Mouse (Mus musculus): ENCODE data around the gene Gm17660. TPM values are rescaled to one million over a fixed set of nuclear protein-coding genes. Genes with fewer than 3 reads are reported as not detected.

The Gm17660 gene
- total RNA-seq (2021): not detected

DNA sequence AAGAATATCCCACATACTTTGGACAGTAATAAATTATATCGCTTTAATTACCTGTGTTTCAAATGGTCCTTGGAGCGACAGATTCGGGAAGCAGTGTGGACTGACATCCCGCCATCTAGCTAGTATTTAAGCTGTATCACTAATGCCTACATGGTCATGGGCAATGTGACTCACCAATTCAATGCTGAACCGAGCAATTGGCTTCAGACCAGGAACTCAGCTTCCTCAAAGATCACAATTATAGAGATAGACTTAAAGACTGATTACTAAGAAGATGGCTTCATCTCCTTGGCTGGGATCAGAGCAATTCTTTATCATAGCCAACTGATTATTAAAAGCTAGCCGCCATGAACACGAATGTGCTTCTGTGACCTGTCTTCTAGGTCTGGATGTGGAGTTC, at the start of gene Gm17660:
Gene Gm17660, minus strand, starts transcription at position 101 of the 400 bp plus-strand sequence.
- intact Hi-C loops (cut with DNase I): loop anchor here (5.0 kb wide), 1 partner anchor 260 kb away; no protein-coding TSS in a partner anchor
- no peak for DNase-seq (ENCODE audit: low spot score in 2 of 2)

DNA sequence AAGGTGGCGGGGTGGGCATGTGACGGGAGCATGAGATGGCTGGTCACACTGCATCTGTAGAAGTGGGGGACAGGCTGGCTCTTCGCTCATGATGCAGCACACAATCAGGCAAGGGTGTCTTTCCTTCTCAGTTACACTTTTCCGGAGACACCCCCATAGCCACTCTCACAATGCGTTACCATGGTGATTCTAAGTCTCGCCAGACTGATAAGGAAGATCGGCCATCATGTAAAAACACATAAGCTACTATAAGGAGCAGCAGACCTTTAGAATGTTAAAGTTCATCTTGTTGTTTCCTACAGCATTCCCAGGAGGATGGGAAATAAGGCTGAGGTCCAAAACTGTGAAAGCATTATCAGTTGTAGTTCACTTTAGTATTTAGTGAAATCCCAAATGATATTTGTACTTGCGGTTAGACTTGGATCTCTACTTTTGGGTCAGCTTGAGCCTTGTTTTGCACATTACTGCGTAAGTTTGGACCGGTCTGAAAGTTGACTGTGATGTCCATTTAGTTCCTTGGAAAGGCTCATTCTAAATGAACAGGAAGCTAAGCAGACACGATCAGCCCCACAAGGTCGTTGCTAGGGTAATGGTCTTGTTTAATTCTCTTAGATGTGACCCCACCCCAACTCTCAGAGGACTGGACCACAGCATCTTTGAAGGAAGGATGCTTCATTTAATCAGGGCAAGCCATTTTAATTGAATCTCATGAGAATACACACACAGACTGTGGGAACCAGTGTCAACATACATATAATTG, 49.3 kb upstream of the Gm17660 start:
- intact Hi-C loops (cut with DNase I): no loop called here
- DNase-seq (ENCODE audit: low spot score in 2 of 2): peak in 1 of 2 experiments; percentile 67

DNA sequence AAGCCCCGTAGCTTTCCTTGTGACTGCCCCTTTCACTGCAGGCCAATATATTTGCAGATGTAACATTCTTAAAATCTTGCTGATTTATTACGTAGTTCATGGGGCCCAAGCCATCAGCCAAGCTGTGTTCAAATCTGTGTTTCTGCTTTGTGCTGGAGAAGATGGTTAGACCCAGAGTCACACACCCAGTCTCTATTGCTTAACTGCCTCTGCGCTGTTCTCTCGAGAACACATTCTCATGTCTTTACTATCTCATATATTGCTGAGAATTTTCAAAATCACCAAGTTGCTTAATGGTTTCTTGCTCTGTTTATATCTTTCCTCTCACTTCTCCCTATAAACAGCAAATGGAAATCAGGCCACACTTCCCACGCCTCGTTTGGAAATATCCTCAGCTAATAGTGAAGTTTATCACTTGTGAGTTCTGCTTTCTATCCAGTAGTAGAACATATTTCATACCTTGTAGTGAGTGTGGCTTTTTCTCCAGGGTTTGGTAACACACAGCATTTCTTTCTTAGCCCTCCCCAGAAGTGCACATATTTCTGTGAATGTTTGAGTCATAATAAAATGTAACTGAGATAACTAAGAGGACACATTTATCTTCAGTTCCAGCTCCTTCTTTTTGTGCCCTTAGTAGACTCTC, 46.7 kb upstream of the Gm17660 start:
- no peak for DNase-seq (ENCODE audit: low spot score in 2 of 2)
- intact Hi-C loops (cut with DNase I): no loop called here

DNA sequence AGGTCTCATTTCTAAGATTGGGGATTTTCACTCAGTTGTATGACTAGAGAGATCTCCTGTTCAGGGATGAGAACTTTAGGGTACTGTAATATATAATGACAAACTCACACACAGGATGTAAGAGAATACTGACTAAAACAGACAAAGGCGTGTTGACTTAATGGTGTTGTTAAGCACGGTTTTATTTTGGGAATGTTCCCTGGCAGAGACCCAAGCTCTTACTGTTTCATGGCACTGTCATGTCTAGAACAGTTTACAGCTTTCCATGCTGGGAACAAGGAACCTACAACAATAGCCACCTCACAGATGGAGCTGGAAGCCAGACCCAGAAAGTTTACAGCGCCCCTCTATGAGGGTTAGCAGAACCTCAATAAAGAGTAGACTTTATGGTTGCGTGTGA, 38.5 kb upstream of the Gm17660 start:
- intact Hi-C loops (cut with DNase I): loop anchor here (10.0 kb wide), 1 partner anchor 339 kb away; the partner anchor contains the start of gene Pkd2

DNA sequence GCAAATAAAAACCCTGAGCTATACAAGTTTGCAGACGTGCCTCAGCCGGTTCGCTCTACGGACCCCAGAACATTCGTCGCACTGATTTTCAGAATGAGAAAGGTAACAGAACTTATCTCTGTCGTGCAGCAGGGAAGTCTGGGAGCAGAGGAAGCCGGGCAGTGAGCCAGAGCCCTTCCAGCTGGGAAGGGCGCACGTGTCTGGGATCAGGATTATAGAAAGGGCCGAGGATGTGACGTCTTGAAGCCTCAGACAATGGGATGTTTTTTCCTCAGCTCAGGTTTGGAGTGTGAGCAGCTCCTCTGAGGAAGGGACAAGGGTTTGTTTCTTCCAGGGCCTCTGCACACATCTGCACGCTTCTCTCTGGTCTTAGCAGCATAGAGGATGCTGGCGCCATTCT, 37.7 kb upstream of the Gm17660 start:
- intact Hi-C loops (cut with DNase I): loop anchor here (10.0 kb wide), 1 partner anchor 340 kb away; the partner anchor contains the start of gene Pkd2
- DNase-seq (ENCODE audit: low spot score in 2 of 2): peak in 1 of 2 experiments; percentile 54

More for the DNA sequence above, 38.5 kb upstream of the Gm17660 start:
- peak in 1 of 2 experiments; percentile 45 for DNase-seq (ENCODE audit: low spot score in 2 of 2)

DNA sequence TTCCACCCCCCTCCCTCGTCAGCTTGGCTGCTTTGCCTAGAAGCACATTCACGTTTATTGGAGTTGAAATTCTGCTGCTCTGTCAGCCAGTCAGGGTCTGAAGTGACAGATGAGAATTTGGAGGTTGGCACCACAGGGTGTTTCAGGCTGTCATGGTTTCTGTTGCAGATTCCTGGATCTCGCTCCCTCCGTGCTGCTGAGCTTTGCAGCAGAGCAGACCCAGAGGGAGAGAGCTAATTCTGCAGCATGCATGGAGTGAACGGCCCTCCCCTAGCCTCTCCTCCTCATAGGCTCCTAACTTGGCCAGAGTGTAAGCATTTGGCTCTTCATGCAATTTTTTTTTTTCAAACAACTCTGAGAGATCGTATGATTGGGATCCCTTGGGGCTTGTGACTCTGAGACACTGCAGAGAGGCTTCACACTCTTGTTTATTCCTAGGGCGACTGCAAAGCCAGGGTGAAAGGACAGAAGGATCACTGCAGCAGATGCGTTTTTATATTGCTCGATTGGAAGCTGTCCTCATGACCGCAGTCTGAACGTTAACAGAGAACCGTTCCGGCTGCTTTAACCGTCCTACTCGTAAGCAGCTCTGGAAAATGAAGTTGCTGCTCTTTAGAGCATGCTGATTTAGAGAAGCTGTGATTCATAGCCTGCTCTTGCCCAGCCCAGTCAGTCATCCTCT, 36.2 kb upstream of the Gm17660 start, which contains the start of gene Sparcl1:
Gene Sparcl1, minus strand, starts transcription at position 243 of the 682 bp plus-strand sequence.
- DNase-seq (ENCODE audit: low spot score in 2 of 2): peak; percentile 63 to 80
- intact Hi-C loops (cut with DNase I): loop anchor here (10.0 kb wide), 1 partner anchor 341 kb away; the partner anchor contains the start of gene Pkd2

DNA sequence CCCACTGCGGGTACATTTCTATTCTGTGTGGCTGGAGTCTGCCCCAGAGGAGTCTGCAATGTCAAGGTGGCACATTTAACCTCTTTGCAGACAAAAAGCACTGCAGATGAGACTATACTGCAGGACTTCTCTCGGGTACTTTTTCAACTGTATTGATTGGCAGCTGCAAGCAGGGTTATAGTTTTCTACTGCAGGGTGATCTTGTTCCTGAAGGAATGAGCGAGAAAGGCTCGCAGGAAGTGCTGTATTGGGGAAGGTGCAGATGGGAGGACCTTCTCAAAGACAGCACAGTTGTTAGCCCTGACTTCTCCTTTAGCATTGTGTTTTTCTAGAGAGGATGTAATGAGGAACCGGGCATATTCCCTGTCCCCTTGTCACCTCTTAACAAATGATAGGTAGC, 35.1 kb upstream of the Gm17660 start:
- peak in 1 of 2 experiments; percentile 55 for DNase-seq (ENCODE audit: low spot score in 2 of 2)
- intact Hi-C loops (cut with DNase I): loop anchor here (10.0 kb wide), 1 partner anchor 342 kb away; the partner anchor contains the start of gene Pkd2

DNA sequence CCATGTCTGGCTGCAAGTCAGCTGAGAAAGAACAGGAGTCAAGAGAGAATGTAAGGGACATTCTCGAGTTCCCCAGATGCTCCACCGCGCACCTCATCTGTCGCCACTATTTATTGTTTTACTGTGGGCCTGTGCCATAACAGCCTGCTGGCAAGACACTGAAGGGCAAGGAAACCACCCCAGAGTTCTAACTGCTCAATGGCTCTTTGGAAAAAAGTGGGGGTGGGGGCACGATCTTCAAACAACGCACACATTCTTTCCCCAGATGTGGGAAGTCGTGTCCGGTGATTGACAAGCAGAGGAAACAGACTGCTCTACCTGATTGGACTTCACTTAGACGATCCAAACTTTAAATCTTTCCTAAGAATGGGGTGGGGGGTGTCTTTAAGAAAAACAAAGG, 34.6 kb upstream of the Gm17660 start:
- DNase-seq (ENCODE audit: low spot score in 2 of 2): peak; percentile 47 to 53
- intact Hi-C loops (cut with DNase I): loop anchor here (10.0 kb wide), 1 partner anchor 343 kb away; the partner anchor contains the start of gene Pkd2

DNA sequence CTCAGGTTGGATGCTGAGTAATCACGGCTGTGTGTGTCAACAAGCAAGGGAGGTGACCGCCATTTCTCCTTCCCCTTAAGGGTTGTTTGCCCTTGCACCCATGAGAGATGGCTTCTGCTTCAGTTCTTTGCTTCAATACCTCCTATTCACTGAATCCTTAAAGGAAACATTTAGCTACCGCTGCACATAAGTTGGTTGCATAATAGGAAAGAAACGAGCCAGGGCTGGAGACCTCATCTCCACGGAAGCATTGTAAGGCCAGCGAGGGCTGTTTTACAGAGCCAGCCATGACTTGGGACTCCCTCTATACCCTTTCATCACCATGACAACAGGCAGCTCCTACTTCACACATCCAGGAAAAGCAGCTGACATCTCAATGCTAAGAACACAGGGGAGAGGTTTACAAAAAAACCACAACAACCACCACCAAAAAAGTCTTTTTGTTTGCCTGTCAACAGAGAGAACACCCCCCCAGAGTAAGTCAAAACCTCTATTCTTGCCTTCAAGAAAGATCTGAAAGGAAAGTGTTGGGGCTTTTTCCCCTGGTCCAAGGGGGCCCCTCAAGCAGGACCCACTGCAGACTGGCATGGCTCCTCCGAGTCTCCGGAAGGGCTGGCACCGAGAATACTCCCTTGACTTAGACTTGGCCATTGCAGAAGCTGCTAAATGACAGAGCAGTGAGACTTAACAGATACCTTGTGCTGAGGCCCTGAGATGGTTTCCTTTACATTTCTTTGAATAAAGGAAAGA, 32.9 kb upstream of the Gm17660 start:
- intact Hi-C loops (cut with DNase I): loop anchor here (10.0 kb wide), 1 partner anchor 344 kb away; the partner anchor contains the start of gene Pkd2
- peak; percentile 79 to 90 for DNase-seq (ENCODE audit: low spot score in 2 of 2)

DNA sequence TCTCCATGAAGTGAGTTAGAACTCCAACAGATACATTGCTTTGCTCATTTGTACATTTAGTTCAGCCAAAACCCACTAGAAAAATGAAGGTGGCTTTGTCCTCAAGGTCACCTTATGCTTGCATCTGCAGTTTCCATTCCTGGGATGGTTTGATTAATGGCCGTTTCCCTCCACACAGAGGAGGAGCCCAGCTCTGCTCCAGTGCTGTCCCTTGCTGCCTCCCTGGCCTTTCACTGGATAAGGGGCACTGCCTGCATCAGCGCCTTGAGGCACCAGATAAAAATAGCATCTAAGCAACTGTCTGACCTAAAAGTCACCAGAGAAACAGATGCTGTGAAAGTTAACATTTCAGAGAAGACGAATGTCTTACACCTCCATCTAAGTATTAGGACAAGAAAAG, 32.1 kb upstream of the Gm17660 start:
- DNase-seq (ENCODE audit: low spot score in 2 of 2): peak in 1 of 2 experiments; percentile 19
- intact Hi-C loops (cut with DNase I): no loop called here

DNA sequence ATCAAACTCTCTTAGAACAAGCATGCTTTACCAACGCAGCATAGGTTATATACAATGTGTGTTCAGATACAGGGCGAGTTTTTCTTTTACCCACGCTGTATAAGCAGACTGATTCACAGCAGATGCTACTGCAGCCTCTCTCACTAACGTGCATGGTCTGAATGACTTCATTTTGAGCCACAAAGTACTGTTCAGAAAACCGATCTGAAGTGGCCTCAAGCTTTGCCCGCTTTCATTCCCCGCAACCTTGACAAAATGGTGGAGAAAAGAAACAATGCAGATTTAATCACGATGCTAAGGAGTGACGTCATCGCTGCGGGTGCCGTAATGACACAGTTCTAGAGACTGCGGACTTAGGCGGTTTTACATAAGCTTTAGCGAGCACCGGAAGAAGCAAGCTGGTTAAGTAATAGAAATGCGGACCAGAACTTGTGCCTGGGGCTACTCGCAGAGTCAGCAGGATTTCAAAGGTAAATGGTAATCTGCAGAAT, 31.5 kb upstream of the Gm17660 start:
- intact Hi-C loops (cut with DNase I): no loop called here
- peak; percentile 76 to 87 for DNase-seq (ENCODE audit: low spot score in 2 of 2)

DNA sequence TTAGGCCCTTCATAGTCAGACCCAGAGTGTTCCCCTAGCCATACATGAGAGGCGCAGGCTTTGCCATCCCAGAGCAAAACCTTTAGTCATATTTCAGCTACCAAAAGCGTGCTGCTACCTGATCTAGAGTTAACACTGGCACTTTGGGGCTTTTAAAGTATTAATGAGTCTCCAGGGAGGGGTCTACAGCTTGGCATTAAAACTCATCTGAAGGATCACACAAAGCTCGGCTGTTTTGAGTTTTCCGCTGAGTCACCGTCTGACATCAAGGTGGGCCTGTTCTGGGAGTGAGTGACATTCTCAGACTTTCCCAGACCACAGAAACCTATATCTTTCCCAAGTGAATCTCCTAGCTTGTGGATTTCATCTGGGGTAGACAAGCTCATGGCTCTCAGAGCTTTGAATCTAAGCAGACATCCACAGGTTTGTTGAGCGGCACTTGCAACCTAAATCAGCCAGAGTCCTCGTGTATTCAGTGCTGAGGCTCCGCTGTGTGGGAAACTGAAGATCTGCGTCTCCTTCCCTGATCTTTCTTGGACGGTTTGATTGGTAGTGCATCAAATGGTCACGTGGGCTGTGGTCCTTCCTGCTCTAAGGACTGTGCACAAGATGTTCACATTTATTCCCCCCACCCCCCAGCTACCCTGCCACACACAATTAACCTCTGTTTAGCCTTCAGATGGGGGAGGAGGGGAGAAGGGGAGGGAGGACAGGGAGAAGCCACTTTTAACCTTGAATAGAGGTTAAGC, 30.9 kb upstream of the Gm17660 start:
- intact Hi-C loops (cut with DNase I): no loop called here
- DNase-seq (ENCODE audit: low spot score in 2 of 2): peak; percentile 37 to 41

DNA sequence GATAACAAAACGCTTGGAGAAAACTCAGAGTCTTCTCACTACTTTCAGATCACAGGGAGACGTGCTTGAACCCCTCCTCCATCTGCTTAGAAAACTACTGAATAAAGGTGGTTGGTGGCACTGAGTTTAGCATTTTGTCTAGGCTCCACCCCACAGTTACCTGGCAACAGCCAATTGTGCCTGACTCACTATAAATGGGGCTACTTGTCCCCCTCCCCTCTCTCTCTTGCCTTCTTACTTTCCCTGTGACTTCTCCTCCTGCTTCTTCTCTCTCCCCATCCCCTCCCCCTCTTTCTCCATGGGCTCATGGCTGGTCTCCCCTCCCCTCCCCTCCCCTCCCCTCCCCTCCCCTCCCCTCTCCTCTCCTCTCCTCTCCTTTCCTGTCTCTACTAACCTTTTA, 26.7 kb upstream of the Gm17660 start:
- no peak for DNase-seq (ENCODE audit: low spot score in 2 of 2)
- intact Hi-C loops (cut with DNase I): no loop called here

DNA sequence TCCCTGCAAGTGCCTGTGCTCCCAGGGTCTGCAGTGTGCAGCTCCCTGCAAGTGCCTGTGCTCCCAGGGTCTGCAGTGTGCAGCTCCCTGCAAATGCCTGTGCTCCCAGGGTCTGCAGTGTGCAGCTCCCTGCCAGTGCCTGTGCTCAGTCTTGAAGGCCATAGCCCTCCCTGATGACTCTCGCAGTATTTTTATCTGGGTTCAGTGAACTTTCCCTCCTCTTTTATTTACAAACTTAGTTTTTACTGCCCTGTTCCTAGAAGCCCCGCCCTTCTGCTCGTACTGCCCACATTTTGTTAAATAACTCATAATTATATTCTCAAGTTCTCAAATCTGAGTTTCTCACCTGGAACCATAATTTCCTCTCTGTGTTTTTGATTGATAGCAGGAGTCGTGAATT, 25.8 kb upstream of the Gm17660 start:
- DNase-seq (ENCODE audit: low spot score in 2 of 2): no peak
- intact Hi-C loops (cut with DNase I): no loop called here

DNA sequence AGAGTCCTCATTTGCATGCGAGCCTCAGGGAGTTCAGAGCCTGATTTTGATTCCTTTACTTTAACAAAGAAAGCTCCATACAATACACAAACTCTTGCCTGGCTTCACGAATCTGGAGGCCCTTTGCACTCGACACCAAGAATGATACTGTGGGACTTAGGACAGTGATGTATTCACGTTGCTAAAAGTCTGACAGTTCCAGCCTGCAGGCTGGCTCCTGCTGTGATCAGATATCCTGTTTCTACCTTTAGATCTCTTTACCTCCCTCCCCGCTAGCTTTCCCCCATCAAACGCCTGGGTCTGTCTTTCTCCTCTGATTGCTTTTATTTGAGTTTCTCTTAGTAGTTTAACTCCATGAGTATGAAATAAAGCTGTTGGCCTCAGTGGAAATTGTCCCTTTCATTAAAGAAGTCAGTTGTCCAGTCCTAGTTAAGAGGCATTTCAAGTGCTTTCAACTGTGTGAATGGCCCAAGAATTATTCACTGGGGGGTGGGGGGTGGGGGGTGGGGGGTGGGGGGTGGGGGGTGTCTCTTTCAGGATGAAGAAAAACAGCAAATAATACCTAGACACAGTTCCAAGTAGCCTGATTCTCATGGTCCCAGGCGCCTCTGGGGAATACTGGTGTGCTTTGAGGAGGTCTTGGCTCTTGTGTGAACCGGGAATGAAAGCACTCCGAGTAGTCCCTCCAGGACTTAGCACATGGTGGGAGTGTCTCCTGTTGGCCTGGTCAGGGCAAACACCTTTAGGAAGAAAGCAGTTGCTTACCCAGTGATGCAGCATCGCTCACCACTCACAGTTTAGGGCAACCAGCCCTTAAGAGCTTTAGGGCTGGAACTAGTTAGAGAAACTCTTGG, 24.5 kb upstream of the Gm17660 start:
- peak in 1 of 2 experiments; percentile 29 for DNase-seq (ENCODE audit: low spot score in 2 of 2)

DNA sequence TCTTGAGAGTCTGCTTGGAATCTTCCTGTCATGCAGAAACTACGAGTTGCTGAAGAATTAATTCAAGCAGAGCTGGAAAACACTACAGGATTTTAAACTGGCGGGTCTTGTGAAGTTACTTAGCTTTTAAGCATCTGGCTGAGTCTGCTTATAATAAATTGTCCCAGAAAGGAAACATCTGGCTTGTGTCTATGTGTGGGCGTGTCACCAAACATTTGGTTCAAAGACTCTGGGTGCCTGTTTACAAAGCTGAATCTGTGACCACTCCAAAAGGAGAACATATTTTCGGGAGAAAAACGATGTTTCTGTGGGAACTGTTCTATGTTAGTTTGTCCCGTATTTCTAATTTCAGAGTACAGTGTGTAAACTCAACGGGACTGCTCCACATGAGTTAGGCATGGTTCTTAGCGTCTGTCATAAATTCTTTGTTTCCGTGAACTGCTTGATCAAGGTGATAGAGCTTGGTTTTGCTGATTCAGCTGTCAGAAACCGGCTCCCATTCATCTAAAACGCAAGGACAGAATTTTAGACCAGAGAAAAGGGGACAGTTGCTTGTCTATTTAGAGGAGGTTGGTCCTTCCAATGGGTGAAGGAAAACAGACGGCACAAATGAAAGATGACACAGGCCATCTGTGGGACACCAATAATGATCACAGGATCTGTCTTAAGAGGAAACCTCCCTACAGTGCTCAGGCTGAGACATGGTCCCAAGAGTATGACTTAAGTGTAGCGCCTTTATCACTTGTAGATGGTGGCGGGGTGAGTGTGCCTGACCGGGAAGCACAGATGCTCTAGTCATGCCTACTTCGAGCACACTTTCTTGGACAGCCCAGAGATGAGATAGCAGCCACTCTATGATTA, 18.9 kb upstream of the Gm17660 start:
- intact Hi-C loops (cut with DNase I): no loop called here
- peak in 1 of 2 experiments; percentile 27 for DNase-seq (ENCODE audit: low spot score in 2 of 2)

More for the DNA sequence above, 24.5 kb upstream of the Gm17660 start:
- intact Hi-C loops (cut with DNase I): no loop called here
